Mouse (Mus musculus) midbrain, embryonic 13.5 days (tissue): ENCODE data around the gene Rnf144b. TPM values are rescaled to one million over a fixed set of nuclear protein-coding genes. Genes with fewer than 3 reads are reported as not detected.
A peak's percentile ranks its signal among the peaks of the same experiment; 100 is the strongest.

Source experiments
- ATAC-seq: fragments of 200-750 bp; cut with Nextera tagmentation; 2 replicates; pipeline ENCODE4 v1.8.0; 2017; ENCODE audit warnings: mild to moderate bottlenecking, moderate TSS enrichment, moderate library complexity
- H3K27ac ChIP-seq: fragments of 300-500 bp; sonication (generic); 2 replicates; pipeline ENCODE4 v1.5.1; 2015; ENCODE audit warnings: inconsistent platforms, mild to moderate bottlenecking, moderate library complexity
- H3K27me3 ChIP-seq: fragments of 300-500 bp; sonication (generic); 2 replicates; pipeline ENCODE4 v1.6.1; 2015; ENCODE audit warnings: mild to moderate bottlenecking, inconsistent platforms
- H3K36me3 ChIP-seq: fragments of 300-500 bp; sonication (generic); 2 replicates; pipeline ENCODE4 v1.6.1; 2015; ENCODE audit warnings: mild to moderate bottlenecking, inconsistent platforms
- H3K4me1 ChIP-seq: fragments of 300-500 bp; sonication (generic); replicated peaks from 2 replicates; pipeline ENCODE4 v1.6.1; 2015; ENCODE audit warnings: inconsistent platforms
- H3K4me2 ChIP-seq: fragments of 300-500 bp; sonication (generic); replicated peaks from 2 replicates; pipeline ENCODE4 v1.6.1; 2015; ENCODE audit warnings: moderate library complexity, mild to moderate bottlenecking, inconsistent platforms
- H3K4me3 ChIP-seq: fragments of 300-500 bp; sonication (generic); replicated peaks from 2 replicates; pipeline ENCODE4 v1.5.1; 2015; ENCODE audit warnings: mild to moderate bottlenecking, inconsistent platforms
- H3K9ac ChIP-seq: fragments of 300-500 bp; sonication (generic); replicated peaks from 2 replicates; pipeline ENCODE4 v1.6.1; 2015; ENCODE audit warnings: mild to moderate bottlenecking, inconsistent platforms
- H3K9me3 ChIP-seq: fragments of 300-500 bp; sonication (generic); 2 replicates; pipeline ENCODE4 v1.6.1; 2016; ENCODE audit warnings: mild to moderate bottlenecking, inconsistent platforms
- WGBS: fragments of 180-500 bp; shearing (Covaris S2); methylation state at CpG from one replicate; pipeline ENCODE4 v1.1.7; 2015; 5-methylcytosine and 5-hydroxymethylcytosine counted together
- polyA plus RNA-seq: library from polyadenylated mRNA; unstranded; fragments of >200 nt; fragmentation: Nextera tagmentation; extraction: Ambion mirVana; gene quantifications from 2 replicates; pipeline ENCODE4 v1.2.1, GENCODE M21; 2015

Rnf144b gene
- polyA plus RNA-seq, 1 experiment from 2014 or later: 0.59 TPM

- no peak overlapping the region for H3K4me3 ChIP-seq
- H3K36me3 ChIP-seq: no peaks in the 10 kb centered on the region
- no peak overlapping the region for H3K9ac ChIP-seq
- H3K4me2 ChIP-seq: no peak overlapping the region
- no peak overlapping the region for H3K27ac ChIP-seq
- WGBS: 81% methylated on average over 4 of the region's 4 CpGs
- H3K4me1 ChIP-seq: no peaks in the 10 kb centered on the region
- H3K27me3 ChIP-seq: peaks cover 14% of the 10 kb centered on the region
- no peak for ATAC-seq
- no peaks in the 10 kb centered on the region for H3K9me3 ChIP-seq
Measured at GRCm38 (mm10) chr13:47187836-47188235, 65.4 kb downstream of the Rnf144b start.

GRCm38 (mm10) chr13:47189971-47190370 is 67.5 kb downstream of the Rnf144b start:
- Histone ChIP-seq H3K4me3 (no peak overlapping the region), H3K4me2 (no peak overlapping the region), H3K9ac (no peak overlapping the region), H3K9me3 (no peaks in the 10 kb centered on the region), H3K36me3 (no peaks in the 10 kb centered on the region), H3K4me1 (peaks cover 12% of the 10 kb centered on the region), H3K27me3 (peaks cover 33% of the 10 kb centered on the region), H3K27ac (no peak overlapping the region)
- WGBS: 89% methylated on average over 7 of the region's 7 CpGs
- no peak for ATAC-seq

GRCm38 (mm10) chr13:47192200-47192599 is 69.7 kb downstream of the Rnf144b start:
- H3K27me3 ChIP-seq: peaks cover 43% of the 10 kb centered on the region
- H3K4me1 ChIP-seq: peaks cover 12% of the 10 kb centered on the region
- H3K4me2 ChIP-seq: no peak overlapping the region
- no peaks in the 10 kb centered on the region for H3K9me3 ChIP-seq
- H3K36me3 ChIP-seq: no peaks in the 10 kb centered on the region
- no peak overlapping the region for H3K27ac ChIP-seq
- ATAC-seq: no peak
- H3K9ac ChIP-seq: no peak overlapping the region
- no peak overlapping the region for H3K4me3 ChIP-seq
- WGBS: 81% methylated on average over 2 of the region's 2 CpGs

- WGBS: 72% methylated on average over 5 of the region's 5 CpGs
Measured at GRCm38 (mm10) chr13:47192771-47193170, 70.3 kb downstream of the Rnf144b start.

GRCm38 (mm10) chr13:47193326-47194153 is 71.1 kb downstream of the Rnf144b start:
- Histone ChIP-seq H3K4me3 (peak overlapping the region; percentile 44), H3K4me2 (peak overlapping the region; percentile 74), H3K27ac (no peak overlapping the region), H3K36me3 (no peaks in the 10 kb centered on the region), H3K9ac (peak overlapping the region; percentile 63), H3K9me3 (no peaks in the 10 kb centered on the region), H3K4me1 (peaks cover 15% of the 10 kb centered on the region), H3K27me3 (peaks cover 43% of the 10 kb centered on the region)
- WGBS: 9% methylated on average over 32 of the region's 32 CpGs
- peak; percentile 65 for ATAC-seq

More at GRCm38 (mm10) chr13:47192771-47193170, 70.3 kb downstream of the Rnf144b start:
- Histone ChIP-seq H3K9ac (no peak overlapping the region), H3K4me1 (peaks cover 12% of the 10 kb centered on the region), H3K4me3 (no peak overlapping the region), H3K36me3 (no peaks in the 10 kb centered on the region), H3K27me3 (peaks cover 43% of the 10 kb centered on the region), H3K27ac (no peak overlapping the region), H3K4me2 (no peak overlapping the region), H3K9me3 (no peaks in the 10 kb centered on the region)
- no peak for ATAC-seq

- no peaks in the 10 kb centered on the region for H3K9me3 ChIP-seq
- H3K27ac ChIP-seq: no peak overlapping the region
- WGBS: 22% methylated on average over 11 of the region's 11 CpGs
- H3K4me3 ChIP-seq: peak overlapping the region; percentile 44
- no peak overlapping the region for H3K9ac ChIP-seq
- ATAC-seq: no peak
- peaks cover 15% of the 10 kb centered on the region for H3K4me1 ChIP-seq
- H3K27me3 ChIP-seq: peaks cover 43% of the 10 kb centered on the region
- peak overlapping the region; percentile 74 for H3K4me2 ChIP-seq
- no peaks in the 10 kb centered on the region for H3K36me3 ChIP-seq
Measured at GRCm38 (mm10) chr13:47194695-47195094, 72.2 kb downstream of the Rnf144b start.

GRCm38 (mm10) chr13:47195491-47195890 is 73.0 kb downstream of the Rnf144b start:
- ATAC-seq: no peak
- WGBS: 77% methylated on average over 4 of the region's 4 CpGs
- no peak overlapping the region for H3K4me3 ChIP-seq
- no peaks in the 10 kb centered on the region for H3K9me3 ChIP-seq
- H3K27me3 ChIP-seq: peaks cover 43% of the 10 kb centered on the region
- H3K4me2 ChIP-seq: no peak overlapping the region
- H3K36me3 ChIP-seq: no peaks in the 10 kb centered on the region
- peaks cover 15% of the 10 kb centered on the region for H3K4me1 ChIP-seq
- H3K27ac ChIP-seq: no peak overlapping the region
- no peak overlapping the region for H3K9ac ChIP-seq

GRCm38 (mm10) chr13:47200011-47200670 is 77.7 kb downstream of the Rnf144b start:
- ATAC-seq: no peak
- 94% methylated on average over 12 of the region's 12 CpGs for WGBS
- Histone ChIP-seq H3K9me3 (no peaks in the 10 kb centered on the region), H3K9ac (no peak overlapping the region), H3K4me3 (no peak overlapping the region), H3K4me2 (no peak overlapping the region), H3K27ac (no peak overlapping the region), H3K27me3 (peaks cover 9% of the 10 kb centered on the region), H3K36me3 (no peaks in the 10 kb centered on the region), H3K4me1 (0 out of 2 replicates have a peak, but pooled peaks cover 3% of the 10 kb centered on the region)

GRCm38 (mm10) chr13:47201962-47202624 is 79.6 kb downstream of the Rnf144b start:
- Histone ChIP-seq H3K36me3 (no peaks in the 10 kb centered on the region), H3K27ac (no peak overlapping the region), H3K4me1 (0 out of 2 replicates have a peak, but pooled peaks cover 3% of the 10 kb centered on the region), H3K4me3 (no peak overlapping the region), H3K9me3 (peaks cover 7% of the 10 kb centered on the region; the same call in 1 of the 2 replicates), H3K4me2 (no peak overlapping the region), H3K9ac (no peak overlapping the region), H3K27me3 (no peaks in the 10 kb centered on the region)
- 83% methylated on average over 13 of the region's 13 CpGs for WGBS
- no peak for ATAC-seq

- Histone ChIP-seq H3K27ac (no peak overlapping the region), H3K9ac (no peak overlapping the region), H3K36me3 (no peaks in the 10 kb centered on the region), H3K27me3 (no peaks in the 10 kb centered on the region), H3K9me3 (peaks cover 7% of the 10 kb centered on the region; the same call in 1 of the 2 replicates), H3K4me2 (no peak overlapping the region), H3K4me1 (no peaks in the 10 kb centered on the region), H3K4me3 (no peak overlapping the region)
- ATAC-seq: no peak
- 89% methylated on average over 4 of the region's 4 CpGs for WGBS
Measured at GRCm38 (mm10) chr13:47210496-47210895, 88.0 kb downstream of the Rnf144b start.

- H3K9me3 ChIP-seq: peaks cover 7% of the 10 kb centered on the region; the same call in 1 of the 2 replicates
- H3K4me1 ChIP-seq: no peaks in the 10 kb centered on the region
- no peaks in the 10 kb centered on the region for H3K36me3 ChIP-seq
- no peak overlapping the region for H3K4me2 ChIP-seq
- H3K27ac ChIP-seq: no peak overlapping the region
- no peaks in the 10 kb centered on the region for H3K27me3 ChIP-seq
- WGBS: 91% methylated on average over 6 of the region's 6 CpGs
- ATAC-seq: no peak
- H3K4me3 ChIP-seq: no peak overlapping the region
- no peak overlapping the region for H3K9ac ChIP-seq
Measured at GRCm38 (mm10) chr13:47210992-47211391, 88.5 kb downstream of the Rnf144b start.

GRCm38 (mm10) chr13:47211581-47211980 is 89.1 kb downstream of the Rnf144b start:
- ATAC-seq: no peak
- H3K9ac ChIP-seq: no peak overlapping the region
- no peak overlapping the region for H3K27ac ChIP-seq
- no peaks in the 10 kb centered on the region for H3K4me1 ChIP-seq
- H3K36me3 ChIP-seq: no peaks in the 10 kb centered on the region
- H3K27me3 ChIP-seq: no peaks in the 10 kb centered on the region
- peaks cover 4% of the 10 kb centered on the region; the same call in 1 of the 2 replicates for H3K9me3 ChIP-seq
- WGBS: 87% methylated on average over 7 of the region's 7 CpGs
- H3K4me3 ChIP-seq: no peak overlapping the region
- H3K4me2 ChIP-seq: no peak overlapping the region
